Mouse (Mus musculus): ENCODE measurements at regions not wholly inside any gene's neighbourhood (a gene's known extent, or its start where the extent isn't known, plus 50 kb on each side); places are given as distances from the start of the nearest gene placed in this dataset.

DNA sequence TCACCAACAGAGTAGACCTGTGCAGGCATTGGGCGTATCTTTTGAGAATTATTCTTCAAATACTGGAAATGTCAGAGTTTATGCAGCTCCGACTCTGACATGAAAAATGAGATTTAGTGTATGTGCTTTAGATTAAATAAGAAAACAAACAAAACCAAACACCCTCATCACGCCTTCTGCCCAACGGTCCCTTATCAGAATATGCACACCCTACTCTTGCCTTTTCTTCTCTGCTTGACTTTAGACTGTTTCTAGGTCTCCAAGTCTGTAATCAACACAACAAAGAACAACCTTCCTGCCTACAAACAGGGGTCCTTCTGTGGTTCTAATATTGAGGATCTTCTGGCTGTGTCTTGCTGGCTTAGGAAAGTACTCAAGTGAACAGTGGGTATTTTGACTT lies 153.8 kb upstream of the Kbtbd8 start:
- H3K4me1 ChIP-seq (ENCODE audit: control insufficient read depth, insufficient read depth, low read length), result no peaks in the 10 kb centered on the region
- H3K4me3 ChIP-seq (ENCODE audit: insufficient read depth, low read depth, low read length), result no peak overlapping the region
- TF ChIP-seq CTCF (IDR thresholded peaks at IDR 0.05; ENCODE audit: insufficient read depth, low read depth, low read length) (no peak), POLR2A (IDR thresholded peaks at IDR 0.05; ENCODE audit: insufficient read depth, low read depth, low read length) (no peak)
- 94% methylated on average over 4 of the region's 4 CpGs for WGBS
- H3K27ac ChIP-seq (ENCODE audit: insufficient read depth, low read depth, low read length), result no peak overlapping the region

GRCm38 (mm10) chr6:94962411-94963087 lies 154.5 kb upstream of the Kbtbd8 start:
- no peak overlapping the region for H3K27ac ChIP-seq (ENCODE audit: insufficient read depth, low read depth, low read length)
- H3K4me3 ChIP-seq (ENCODE audit: insufficient read depth, low read depth, low read length), result no peak overlapping the region
- H3K4me1 ChIP-seq (ENCODE audit: control insufficient read depth, insufficient read depth, low read length), result no peaks in the 10 kb centered on the region
- 88% methylated on average over 7 of the region's 7 CpGs for WGBS
- no peak for TF ChIP-seq POLR2A (IDR thresholded peaks at IDR 0.05; ENCODE audit: insufficient read depth, low read depth, low read length)
- TF ChIP-seq CTCF (IDR thresholded peaks at IDR 0.05; ENCODE audit: insufficient read depth, low read depth, low read length), result no peak

GRCm38 (mm10) chr6:94961821-94962220 lies 155.2 kb upstream of the Kbtbd8 start:
- Histone ChIP-seq H3K4me3 (ENCODE audit: insufficient read depth, low read depth, low read length) (no peak overlapping the region), H3K27ac (ENCODE audit: insufficient read depth, low read depth, low read length) (no peak overlapping the region), H3K4me1 (ENCODE audit: control insufficient read depth, insufficient read depth, low read length) (no peaks in the 10 kb centered on the region)
- TF ChIP-seq CTCF (IDR thresholded peaks at IDR 0.05; ENCODE audit: insufficient read depth, low read depth, low read length) (no peak), POLR2A (IDR thresholded peaks at IDR 0.05; ENCODE audit: insufficient read depth, low read depth, low read length) (no peak)
- WGBS, result 93% methylated on average over 1 of the region's 1 CpGs

- WGBS, result 51% methylated on average over 6 of the region's 6 CpGs
- Histone ChIP-seq H3K4me1 (ENCODE audit: control insufficient read depth, insufficient read depth, low read length) (no peaks in the 10 kb centered on the region), H3K27ac (ENCODE audit: insufficient read depth, low read depth, low read length) (no peak overlapping the region), H3K4me3 (ENCODE audit: insufficient read depth, low read depth, low read length) (no peak overlapping the region)
- TF ChIP-seq CTCF (IDR thresholded peaks at IDR 0.05; ENCODE audit: insufficient read depth, low read depth, low read length), result no peak
- TF ChIP-seq POLR2A (IDR thresholded peaks at IDR 0.05; ENCODE audit: insufficient read depth, low read depth, low read length), result no peak
Observed at GRCm38 (mm10) chr6:94957990-94958389, 159.1 kb upstream of the Kbtbd8 start.

GRCm38 (mm10) chr6:94957172-94957668 lies 159.8 kb upstream of the Kbtbd8 start:
- H3K4me1 ChIP-seq (ENCODE audit: control insufficient read depth, insufficient read depth, low read length), result no peaks in the 10 kb centered on the region
- WGBS, result 87% methylated on average over 6 of the region's 6 CpGs
- no peak for TF ChIP-seq POLR2A (IDR thresholded peaks at IDR 0.05; ENCODE audit: insufficient read depth, low read depth, low read length)
- TF ChIP-seq CTCF (IDR thresholded peaks at IDR 0.05; ENCODE audit: insufficient read depth, low read depth, low read length), result no peak
- H3K4me3 ChIP-seq (ENCODE audit: insufficient read depth, low read depth, low read length), result no peak overlapping the region
- no peak overlapping the region for H3K27ac ChIP-seq (ENCODE audit: insufficient read depth, low read depth, low read length)

DNA sequence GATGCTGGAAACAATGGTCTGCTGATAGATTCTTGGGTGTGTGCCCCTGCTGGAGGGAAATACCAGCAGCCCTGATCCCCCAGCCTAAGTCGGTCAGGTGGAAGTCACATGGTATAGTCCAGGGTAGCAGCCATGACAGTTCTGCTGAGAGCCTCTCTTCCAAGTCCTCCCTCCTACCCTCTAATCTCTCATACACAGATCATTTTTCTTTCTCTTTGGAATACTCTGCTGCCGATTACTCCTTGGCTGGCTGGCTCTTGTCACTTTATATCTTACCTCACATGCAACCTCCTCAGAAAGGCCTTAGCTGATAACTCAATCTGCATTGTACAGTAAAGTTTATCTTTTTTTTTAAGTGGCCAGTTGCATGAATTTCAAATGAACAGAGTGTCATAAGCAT lies 162.5 kb upstream of the Kbtbd8 start:
- 85% methylated on average over 2 of the region's 2 CpGs for WGBS
- Histone ChIP-seq H3K27ac (ENCODE audit: insufficient read depth, low read depth, low read length) (no peak overlapping the region), H3K4me1 (ENCODE audit: control insufficient read depth, insufficient read depth, low read length) (no peaks in the 10 kb centered on the region), H3K4me3 (ENCODE audit: insufficient read depth, low read depth, low read length) (no peak overlapping the region)
- no peak for TF ChIP-seq CTCF (IDR thresholded peaks at IDR 0.05; ENCODE audit: insufficient read depth, low read depth, low read length)
- no peak for TF ChIP-seq POLR2A (IDR thresholded peaks at IDR 0.05; ENCODE audit: insufficient read depth, low read depth, low read length)

DNA sequence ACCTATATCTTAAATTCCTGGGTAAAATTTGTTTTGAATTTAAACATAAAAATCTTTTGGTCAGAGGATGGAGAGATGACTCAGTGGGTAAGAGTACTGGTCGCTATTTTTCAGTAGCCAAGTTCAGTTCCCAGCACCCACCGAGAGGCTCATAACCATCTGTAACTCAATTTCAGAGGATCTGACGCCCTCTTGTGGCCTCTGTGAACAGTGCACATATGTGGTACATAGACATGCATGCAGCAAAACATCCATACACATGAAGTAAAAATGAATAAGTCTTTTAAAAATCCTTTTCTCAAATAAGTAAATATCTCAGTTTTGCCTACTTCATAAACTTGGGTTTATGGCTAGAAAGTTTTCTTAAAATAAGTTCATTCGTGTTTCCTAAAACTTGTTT lies 163.4 kb upstream of the Kbtbd8 start:
- 86% methylated on average over 4 of the region's 4 CpGs for WGBS
- Histone ChIP-seq H3K27ac (ENCODE audit: insufficient read depth, low read depth, low read length) (no peak overlapping the region), H3K4me3 (ENCODE audit: insufficient read depth, low read depth, low read length) (no peak overlapping the region), H3K4me1 (ENCODE audit: control insufficient read depth, insufficient read depth, low read length) (no peaks in the 10 kb centered on the region)
- TF ChIP-seq CTCF (IDR thresholded peaks at IDR 0.05; ENCODE audit: insufficient read depth, low read depth, low read length), result no peak
- TF ChIP-seq POLR2A (IDR thresholded peaks at IDR 0.05; ENCODE audit: insufficient read depth, low read depth, low read length), result no peak

- H3K4me1 ChIP-seq (ENCODE audit: control insufficient read depth, insufficient read depth, low read length), result no peaks in the 10 kb centered on the region
- H3K4me3 ChIP-seq (ENCODE audit: insufficient read depth, low read depth, low read length), result no peak overlapping the region
- WGBS, result 81% methylated on average over 7 of the region's 7 CpGs
- TF ChIP-seq CTCF (IDR thresholded peaks at IDR 0.05; ENCODE audit: insufficient read depth, low read depth, low read length) (no peak), POLR2A (IDR thresholded peaks at IDR 0.05; ENCODE audit: insufficient read depth, low read depth, low read length) (no peak)
- H3K27ac ChIP-seq (ENCODE audit: insufficient read depth, low read depth, low read length), result no peak overlapping the region
Observed at GRCm38 (mm10) chr6:94951971-94952768, 164.9 kb upstream of the Kbtbd8 start.

GRCm38 (mm10) chr6:94950944-94951343 lies 166.1 kb upstream of the Kbtbd8 start:
- 90% methylated on average over 5 of the region's 5 CpGs for WGBS
- Histone ChIP-seq H3K4me3 (ENCODE audit: insufficient read depth, low read depth, low read length) (no peak overlapping the region), H3K27ac (ENCODE audit: insufficient read depth, low read depth, low read length) (no peak overlapping the region), H3K4me1 (ENCODE audit: control insufficient read depth, insufficient read depth, low read length) (no peaks in the 10 kb centered on the region)
- no peak for TF ChIP-seq POLR2A (IDR thresholded peaks at IDR 0.05; ENCODE audit: insufficient read depth, low read depth, low read length)
- TF ChIP-seq CTCF (IDR thresholded peaks at IDR 0.05; ENCODE audit: insufficient read depth, low read depth, low read length), result no peak
